Mouse (Mus musculus) ES-E14 (cell line): Measurements from ENCODE around the gene Foxp1. TPM values are rescaled to one million over a fixed set of nuclear protein-coding genes. Genes with fewer than 3 reads are reported as not detected.

ENCODE experiments used
- DNase-seq: peaks from one replicate; pipeline ENCODE4 v3.0.0-alpha.2; 2013; ENCODE audit warnings: low read depth, low spot score
- H3K27ac ChIP-seq: 2 replicates; pipeline ENCODE4 v1.5.1; 2012; ENCODE audit warnings: low read depth, mild to moderate bottlenecking, low read length, moderate library complexity, mixed read lengths; ENCODE audit not compliant: poor library complexity, insufficient read depth, severe bottlenecking
- H3K36me3 ChIP-seq: 2 replicates; pipeline ENCODE4 v1.6.1; 2012; ENCODE audit warnings: mild to moderate bottlenecking, low read length, moderate library complexity, mixed read lengths; ENCODE audit not compliant: control insufficient read depth, poor library complexity, insufficient read depth, severe bottlenecking
- H3K4me1 ChIP-seq, 2 experiments: fragments of 150-350 bp in 1 of 2; sonication (generic) in 1 of 2; 2 replicates each; pipeline ENCODE4 v1.6.1; 2012; ENCODE audit warnings: low read length in 2 of 2, mild to moderate bottlenecking in 1 of 2, mixed read lengths in 1 of 2; ENCODE audit not compliant: control insufficient read depth in 2 of 2, insufficient read depth in 2 of 2, poor library complexity in 1 of 2
- H3K4me3 ChIP-seq, 2 experiments: fragments of 150-350 bp in 1 of 2; sonication (generic) in 1 of 2; 2 replicates each; pipeline ENCODE4 v1.5.1; 2012; ENCODE audit warnings: low read length in 2 of 2, low read depth in 1 of 2, mild to moderate bottlenecking in 1 of 2, mixed read lengths in 1 of 2; ENCODE audit not compliant: insufficient read depth in 1 of 2, poor library complexity in 1 of 2, severe bottlenecking in 1 of 2
- H3K9ac ChIP-seq: 2 replicates; pipeline ENCODE4 v1.6.1; 2012; ENCODE audit warnings: low read depth, mild to moderate bottlenecking, low read length, mixed read lengths; ENCODE audit not compliant: poor library complexity, insufficient read depth, severe bottlenecking
- H3K9me3 ChIP-seq: fragments of 150-350 bp; sonication (generic); 2 replicates; pipeline ENCODE4 v1.6.1; 2012; ENCODE audit warnings: low read depth, mild to moderate bottlenecking, low read length; ENCODE audit not compliant: control insufficient read depth, insufficient read depth
- CHD2 ChIP-seq: IDR thresholded peaks from 2 replicates; pipeline ENCODE4 v1.6.1; 2014; ENCODE audit warnings: mild to moderate bottlenecking, low read depth, low read length, inconsistent platforms
- HCFC1 ChIP-seq: IDR thresholded peaks from 2 replicates; pipeline ENCODE4 v1.6.1; 2012; ENCODE audit warnings: low read length, inconsistent platforms, borderline replicate concordance; ENCODE audit not compliant: insufficient read depth
- MAFK ChIP-seq: IDR thresholded peaks from 2 replicates; pipeline ENCODE4 v1.6.1; 2014; ENCODE audit warnings: mild to moderate bottlenecking, low read depth, low read length, inconsistent platforms; ENCODE audit not compliant: insufficient read depth
- ZC3H11A ChIP-seq: IDR thresholded peaks from 2 replicates; pipeline ENCODE4 v1.6.1; 2012; ENCODE audit warnings: low read depth, mild to moderate bottlenecking, inconsistent platforms, low read length, borderline replicate concordance
- ZNF384 ChIP-seq: IDR thresholded peaks from 2 replicates; pipeline ENCODE4 v1.6.1; 2012; ENCODE audit warnings: low read depth, low read length, inconsistent platforms
- in situ Hi-C, 2 experiments: fragments of 600-800 bp; cut with MboI; formaldehyde crosslinking; loops; one replicate each; pipeline ENCODE4 v1.15.1; 2025; ENCODE audit warnings: low sequenced_read_pairs in 2 of 2, inconsistent platforms in 1 of 2; ENCODE audit not compliant: unreplicated experiment in 2 of 2
- total RNA-seq: library from RNA; depleted of rRNA; stranded (reverse); fragments of 300-350 nt; gene quantifications from 2 replicates; pipeline ENCODE4 v1.2.3, GENCODE M21; 2012

Gene Foxp1
- total RNA-seq, 1 experiment, result 70.0 TPM

DNA sequence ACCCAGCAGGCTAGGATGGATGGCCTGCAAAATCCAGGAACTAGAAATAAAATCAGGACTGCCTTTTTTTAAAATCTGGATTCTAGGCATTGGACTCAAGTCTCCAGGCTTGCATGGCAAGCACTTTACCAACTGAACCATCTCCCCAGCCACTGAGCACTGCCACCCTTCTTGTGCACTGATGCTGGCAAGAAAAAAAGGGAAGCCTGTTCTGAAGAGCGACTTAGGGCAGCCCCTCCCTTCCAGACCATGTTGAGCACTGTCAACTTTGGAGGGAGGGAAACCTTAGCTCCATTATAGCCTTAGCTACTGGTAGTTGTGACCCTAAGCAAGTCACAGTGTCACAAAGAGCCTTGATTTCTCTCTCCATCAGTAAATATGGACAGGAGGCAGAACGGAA, 164.6 kb downstream of the Foxp1 start:
- no peaks in the 10 kb centered on the region for H3K36me3 ChIP-seq
- TF ChIP-seq CHD2 (no peak), MAFK (no peak), HCFC1 (no peak), ZNF384 (no peak), ZC3H11A (no peak)
- H3K4me1 ChIP-seq, result no peaks in the 10 kb centered on the region
- no peak for DNase-seq
- in situ Hi-C loops, result no loop called here
- no peak overlapping the region for H3K9ac ChIP-seq
- no peaks in the 10 kb centered on the region for H3K9me3 ChIP-seq
- no peak overlapping the region for H3K27ac ChIP-seq
- no peak overlapping the region for H3K4me3 ChIP-seq

DNA sequence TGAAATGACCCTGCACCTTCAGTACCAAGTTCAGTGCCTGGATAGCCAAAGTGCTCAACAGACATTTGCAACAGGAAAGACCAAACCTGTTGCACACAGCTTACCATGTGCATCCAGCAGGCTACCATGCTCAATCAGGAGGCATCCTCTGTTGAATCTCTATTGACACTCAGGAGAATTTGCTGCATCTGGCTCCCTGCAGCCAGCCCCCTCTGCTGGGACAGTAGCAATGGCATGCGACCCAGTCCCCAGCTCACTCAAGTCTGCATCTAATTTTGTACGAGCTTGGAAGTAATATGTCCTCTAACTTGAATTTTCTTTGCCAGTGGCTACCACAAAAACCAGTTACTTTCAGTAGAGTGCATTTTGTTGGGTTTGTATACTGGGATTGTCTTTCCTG, 168.2 kb downstream of the Foxp1 start:
- in situ Hi-C loops, result no loop called here
- Histone ChIP-seq H3K4me1 (no peaks in the 10 kb centered on the region), H3K4me3 (no peak overlapping the region), H3K36me3 (no peaks in the 10 kb centered on the region), H3K27ac (no peak overlapping the region), H3K9ac (no peak overlapping the region), H3K9me3 (no peaks in the 10 kb centered on the region)
- no peak for DNase-seq
- TF ChIP-seq HCFC1, result no peak
- TF ChIP-seq MAFK, result no peak
- TF ChIP-seq ZC3H11A, result no peak
- TF ChIP-seq ZNF384, result no peak
- TF ChIP-seq CHD2, result no peak

DNA sequence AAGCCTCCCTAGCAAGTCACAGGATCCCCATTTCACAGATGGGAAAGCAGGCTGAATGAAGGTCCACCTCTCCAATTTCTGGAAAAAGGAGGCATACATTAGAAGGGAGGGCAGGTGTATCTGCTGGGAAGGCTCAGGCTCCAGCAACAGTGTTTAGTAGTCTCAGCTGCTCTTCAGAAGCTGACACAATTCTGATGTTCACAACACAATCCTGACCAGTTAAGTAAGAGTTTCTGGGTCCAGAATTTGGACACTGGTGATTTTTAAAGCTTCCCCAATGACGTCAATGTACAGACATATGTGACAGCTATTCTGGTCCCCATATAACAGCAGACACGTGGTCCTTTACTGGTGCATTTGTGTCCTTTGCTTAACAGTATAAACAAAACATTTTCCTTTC, 169.1 kb downstream of the Foxp1 start:
- Histone ChIP-seq H3K27ac (no peak overlapping the region), H3K9ac (no peak overlapping the region), H3K4me1 (no peaks in the 10 kb centered on the region), H3K9me3 (no peaks in the 10 kb centered on the region), H3K36me3 (no peaks in the 10 kb centered on the region), H3K4me3 (no peak overlapping the region)
- DNase-seq, result no peak
- TF ChIP-seq ZNF384, result no peak
- no peak for TF ChIP-seq ZC3H11A
- no peak for TF ChIP-seq HCFC1
- no peak for TF ChIP-seq CHD2
- TF ChIP-seq MAFK, result no peak
- in situ Hi-C loops, result no loop called here

DNA sequence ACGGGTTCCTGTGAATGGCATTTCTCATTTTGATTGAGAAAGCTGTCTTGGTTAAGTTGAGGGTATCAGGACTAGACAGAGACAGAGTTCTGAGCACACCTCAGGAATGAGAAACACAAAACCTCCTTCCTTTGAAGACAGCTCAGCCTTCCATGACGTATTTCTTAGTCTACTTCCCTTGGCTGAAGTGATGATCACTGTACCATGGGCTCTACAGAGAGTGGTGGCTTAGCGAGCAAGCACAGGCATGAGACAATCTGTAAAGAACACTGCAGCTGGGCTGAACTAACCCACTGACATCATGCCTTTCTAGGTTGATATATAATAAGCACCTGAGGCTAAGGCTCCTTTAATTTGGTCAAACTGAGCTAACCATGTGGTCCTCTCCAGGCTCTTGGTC, 172.0 kb downstream of the Foxp1 start:
- Histone ChIP-seq H3K4me3 (no peak overlapping the region), H3K9me3 (no peaks in the 10 kb centered on the region), H3K27ac (no peak overlapping the region), H3K4me1 (no peaks in the 10 kb centered on the region), H3K9ac (no peak overlapping the region), H3K36me3 (no peaks in the 10 kb centered on the region)
- in situ Hi-C loops, result no loop called here
- TF ChIP-seq HCFC1 (no peak), CHD2 (no peak), ZNF384 (no peak), MAFK (no peak), ZC3H11A (no peak)
- DNase-seq, result no peak

DNA sequence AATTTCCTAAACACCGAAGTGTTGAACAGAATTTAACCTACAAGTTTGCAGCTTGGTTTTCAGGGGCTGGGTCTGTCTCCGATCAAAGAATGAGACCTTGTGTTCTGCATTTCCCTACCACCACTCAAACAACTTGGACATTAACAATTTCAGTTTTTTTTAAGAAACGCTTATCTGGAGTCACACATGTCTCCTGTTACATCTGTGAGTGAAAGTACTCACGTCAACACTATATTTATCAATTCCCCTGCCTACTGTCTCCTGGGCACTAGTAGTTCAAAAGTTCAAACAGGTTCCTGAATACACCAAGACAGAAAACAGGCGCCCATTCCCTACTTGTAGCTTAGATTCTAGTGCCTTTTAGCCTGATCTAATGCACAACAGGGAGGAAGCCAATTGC, 172.4 kb downstream of the Foxp1 start:
- DNase-seq, result no peak
- H3K9ac ChIP-seq, result no peak overlapping the region
- in situ Hi-C loops, result no loop called here
- no peaks in the 10 kb centered on the region for H3K9me3 ChIP-seq
- H3K36me3 ChIP-seq, result no peaks in the 10 kb centered on the region
- no peaks in the 10 kb centered on the region for H3K4me1 ChIP-seq
- H3K4me3 ChIP-seq, result no peak overlapping the region
- no peak for TF ChIP-seq ZC3H11A
- no peak for TF ChIP-seq CHD2
- TF ChIP-seq ZNF384, result no peak
- no peak for TF ChIP-seq HCFC1
- no peak for TF ChIP-seq MAFK
- H3K27ac ChIP-seq, result no peak overlapping the region
